Mouse (Mus musculus) urinary bladder, adult 2 months (tissue): ENCODE results near the gene Grik1. TPM values are rescaled to one million over a fixed set of nuclear protein-coding genes. Genes with fewer than 3 reads are reported as not detected.

Source experiments
- DNase-seq: peaks from one replicate; pipeline ENCODE4 v3.0.0; 2022; ENCODE audit warnings: low spot score
- polyA plus RNA-seq: library from polyadenylated mRNA; depleted of rRNA; stranded (reverse); fragments of >200 nt; gene quantifications from 2 replicates; pipeline ENCODE4 v1.2.3, GENCODE M21; 2012; rRNA removed

Grik1 gene
- polyA plus RNA-seq, 1 experiment = 1.8 TPM

DNA sequence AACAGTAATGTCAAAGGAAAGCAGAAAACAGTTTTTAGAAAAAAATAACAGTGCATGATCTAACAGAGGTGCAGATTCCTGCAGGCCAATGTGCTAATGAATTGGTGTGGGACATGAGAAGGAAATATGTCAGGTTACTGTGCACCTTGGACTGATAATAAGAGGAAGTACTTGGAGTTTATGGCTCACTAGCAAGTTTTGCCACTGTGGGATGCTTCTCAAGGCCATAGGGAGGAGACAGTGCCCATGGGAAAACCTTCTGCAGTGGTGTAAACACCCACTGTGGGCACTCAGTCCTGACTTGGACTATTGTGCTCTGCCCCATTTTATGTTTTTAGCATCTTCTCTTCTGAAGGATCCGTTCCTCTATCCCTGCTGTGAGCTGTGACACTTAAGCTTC is 428.3 kb downstream of the Grik1 start:
- no peak for DNase-seq

DNA sequence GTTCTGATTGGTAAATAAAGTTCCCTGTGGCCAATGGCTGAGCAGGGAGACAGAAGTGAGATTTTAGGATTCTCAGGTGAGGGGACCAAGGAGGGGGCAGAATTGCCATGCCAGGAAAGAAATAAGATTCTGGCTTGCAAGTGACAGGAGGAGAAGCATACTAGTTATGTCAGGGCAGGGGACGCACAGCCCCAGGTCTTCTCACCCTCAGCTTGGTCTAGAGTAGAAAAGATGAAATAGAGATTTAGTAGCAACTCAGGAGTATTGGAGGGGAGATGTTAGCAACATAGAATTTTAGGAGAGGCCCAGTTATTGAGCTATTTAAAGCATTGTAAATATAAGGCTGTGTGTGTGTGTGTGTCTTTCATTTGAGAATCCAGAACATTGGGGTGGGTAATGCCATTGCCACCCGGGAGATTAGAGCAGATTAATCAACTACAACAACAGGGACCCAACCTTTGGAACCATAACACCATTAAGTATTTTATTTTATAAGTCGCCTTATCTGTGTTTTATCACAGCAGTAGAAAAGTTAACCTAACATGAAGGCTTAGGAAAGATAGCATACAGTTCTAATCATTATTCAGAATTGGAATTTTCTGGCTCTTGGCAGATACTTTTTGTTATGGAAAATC is 436.5 kb downstream of the Grik1 start:
- no peak for DNase-seq

DNA sequence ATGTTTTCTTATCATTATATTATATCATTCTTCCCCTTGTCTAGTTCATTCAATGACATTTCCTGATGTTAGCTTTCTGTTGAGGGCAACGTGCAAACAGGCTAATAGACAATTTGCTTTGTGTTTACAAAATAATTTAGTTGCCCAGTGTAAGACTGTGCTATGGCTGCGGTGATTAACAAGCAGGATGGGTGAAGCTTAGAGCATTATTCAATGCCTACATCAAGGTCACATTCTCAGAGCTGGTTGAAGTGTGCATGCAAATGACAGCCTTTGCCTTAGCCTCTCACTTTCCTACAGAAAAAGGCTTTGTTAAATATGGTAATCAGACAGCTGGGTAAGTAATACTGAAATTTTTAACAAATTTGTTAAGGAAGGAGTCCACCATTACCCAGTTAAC is 438.5 kb downstream of the Grik1 start:
- DNase-seq = no peak

DNA sequence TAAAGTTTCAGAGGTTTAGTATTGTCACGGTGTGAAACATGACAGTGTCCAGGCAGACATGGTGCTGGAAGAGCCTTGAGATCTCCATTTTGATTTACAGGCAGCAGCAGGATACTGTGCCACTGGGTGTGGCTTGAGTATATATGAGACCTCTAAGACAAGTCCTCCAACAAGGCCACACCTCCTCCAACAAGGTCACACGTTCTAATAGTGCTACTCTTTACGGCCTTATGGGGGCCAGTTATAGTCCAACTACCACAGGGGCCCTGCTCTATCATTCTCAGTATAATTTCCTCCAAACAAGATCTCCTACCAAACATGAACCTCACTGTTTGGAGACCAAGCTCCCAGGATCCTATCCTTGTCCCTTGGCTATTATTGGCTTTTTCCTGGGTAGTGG is 441.3 kb downstream of the Grik1 start:
- no peak for DNase-seq

Other genes starting within 250 kb of the Grik1 start
- not detected in 2 replicates for gene Cldn17, start 216.7 kb upstream of the Grik1 start, polyA plus RNA-seq